Mouse (Mus musculus): ENCODE results near the gene Gpbar1.

DNA sequence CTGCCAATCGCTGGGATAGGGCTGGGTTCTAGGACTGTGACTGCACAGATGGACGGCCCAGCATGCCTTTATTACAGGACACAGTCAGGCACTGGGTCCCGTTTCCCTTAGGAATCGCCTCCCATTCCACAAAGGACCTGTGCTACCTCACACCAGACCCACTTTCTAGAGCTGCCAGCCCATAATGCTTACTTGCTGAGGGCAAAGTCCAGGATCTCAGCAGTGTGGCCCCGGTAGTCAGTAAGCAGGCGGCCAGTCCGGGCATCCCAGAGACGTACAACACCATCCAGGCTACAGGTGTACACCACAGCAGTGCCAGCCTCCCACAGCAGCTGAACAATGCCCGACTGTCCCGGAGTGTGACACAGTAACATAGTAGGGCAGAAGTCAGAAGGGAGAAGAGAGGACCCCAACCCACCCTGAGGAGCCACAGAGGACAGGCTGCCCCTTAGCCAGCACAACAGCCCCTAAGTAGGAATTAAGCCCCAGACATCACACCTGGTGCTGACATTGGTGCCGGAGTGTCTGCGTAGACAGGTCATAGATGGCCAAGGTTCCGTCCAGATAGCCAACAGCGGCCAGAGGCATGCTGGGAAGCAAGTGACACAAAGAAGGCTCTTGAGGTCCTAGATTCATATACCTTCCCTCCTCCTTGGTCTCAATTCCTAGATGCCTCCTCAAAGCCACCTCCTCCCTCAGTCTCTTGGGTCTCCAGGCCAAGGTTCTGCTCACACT lies 2.4 kb downstream of the Gpbar1 start:
- TF ChIP-seq POLR2A (IDR thresholded peaks at IDR 0.05; ENCODE audit: control insufficient read depth, low read depth, low read length) (peak; percentile 93; the same call in 1 of the 2 replicates), CTCF (IDR thresholded peaks at IDR 0.05; ENCODE audit: control insufficient read depth, insufficient read depth, insufficient replicate concordance, low read depth, low read length) (no peak)

All from testis, adult 2 months (tissue).